Mouse (Mus musculus) layer of hippocampus, adult 18-20 months (tissue): ENCODE data around the gene Olfr986. TPM values are rescaled to one million over a fixed set of nuclear protein-coding genes. Genes with fewer than 3 reads are reported as not detected.

Experiments used
- DNase-seq, 2 experiments: peaks; one replicate each; pipeline ENCODE4 v3.0.0; 2022; ENCODE audit warnings: low spot score in 2 of 2
- total RNA-seq, 2 experiments: library from RNA; stranded (reverse); gene quantifications; 2 replicates each; pipeline ENCODE4 v1.2.3; 2021

Olfr986 gene
- total RNA-seq, 2 experiments from 2014 or later = 0.10 TPM; not detected in 1

- no peak for DNase-seq
Observed at GRCm38 (mm10) chr9:40234233-40235072, 53.7 kb downstream of the Olfr986 start.

GRCm38 (mm10) chr9:40235220-40235619, 54.5 kb downstream of the Olfr986 start:
- DNase-seq = no peak

Other genes starting within 250 kb of the Olfr986 start
- not detected for gene Olfr974, start 243.4 kb upstream of the Olfr986 start, total RNA-seq
- not detected for gene Olfr975, start 228.9 kb upstream of the Olfr986 start, total RNA-seq
- gene Olfr976, start 219.8 kb upstream of the Olfr986 start, total RNA-seq = not detected
- not detected for gene Olfr978, start 188.8 kb upstream of the Olfr986 start, total RNA-seq
- not detected for gene Olfr979, start 177.5 kb upstream of the Olfr986 start, total RNA-seq
- not detected for gene Olfr980, start 171.3 kb upstream of the Olfr986 start, total RNA-seq
- gene Olfr981, start 159.5 kb upstream of the Olfr986 start, total RNA-seq = not detected
- not detected for gene Olfr982, start 107.1 kb upstream of the Olfr986 start, total RNA-seq
- not detected for gene Olfr983, start 87.3 kb upstream of the Olfr986 start, total RNA-seq
- not detected for gene Olfr984, start 66.7 kb upstream of the Olfr986 start, total RNA-seq
- not detected for gene Olfr985, start 50.7 kb upstream of the Olfr986 start, total RNA-seq
- not detected for gene Tmem225, start 32.8 kb upstream of the Olfr986 start, total RNA-seq
- gene Zfp202, start 11.4 kb downstream of the Olfr986 start, total RNA-seq = 1 to 10 TPM; 3.1 to 3.9 TPM
- gene Scn3b, start 88.3 kb downstream of the Olfr986 start, total RNA-seq = 100 to 1,000 TPM; 232 to 260 TPM